Mouse (Mus musculus) layer of hippocampus, postnatal 25 days (tissue): ENCODE data around the gene Apbb1. TPM values are rescaled to one million over a fixed set of nuclear protein-coding genes. Genes with fewer than 3 reads are reported as not detected.

ENCODE experiments used
- DNase-seq, 2 experiments: peaks; one replicate each; pipeline ENCODE4 v3.0.0; 2022; ENCODE audit warnings: mixed read lengths in 2 of 2, low spot score in 1 of 2; ENCODE audit errors: extremely low spot score in 1 of 2
- total RNA-seq, 2 experiments: library from RNA; stranded (reverse); gene quantifications; 2 replicates each; pipeline ENCODE4 v1.2.3; 2021

Apbb1 gene
- total RNA-seq, 2 experiments from 2014 or later, result 371 to 404 TPM

DNA sequence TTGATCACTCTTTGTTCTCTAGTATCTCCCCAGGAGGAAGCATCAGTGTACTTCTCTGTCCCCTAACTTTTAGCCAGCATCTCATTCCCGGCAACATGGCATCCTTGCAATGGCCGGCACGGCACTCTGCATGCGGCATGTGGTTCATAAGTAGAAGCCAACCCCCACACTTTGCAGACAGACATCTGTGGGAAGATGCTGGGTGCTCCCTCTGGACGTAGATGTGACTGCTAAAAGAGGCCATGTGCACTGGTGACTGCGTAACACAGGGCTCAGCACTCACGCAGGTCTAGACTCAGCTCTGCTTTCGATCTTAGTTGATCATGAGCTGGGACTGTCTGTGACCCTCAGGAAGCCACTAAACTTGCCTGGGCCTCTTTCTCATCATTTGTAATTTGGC, 8.5 kb downstream of the Apbb1 start:
- DNase-seq, result no peak

DNA sequence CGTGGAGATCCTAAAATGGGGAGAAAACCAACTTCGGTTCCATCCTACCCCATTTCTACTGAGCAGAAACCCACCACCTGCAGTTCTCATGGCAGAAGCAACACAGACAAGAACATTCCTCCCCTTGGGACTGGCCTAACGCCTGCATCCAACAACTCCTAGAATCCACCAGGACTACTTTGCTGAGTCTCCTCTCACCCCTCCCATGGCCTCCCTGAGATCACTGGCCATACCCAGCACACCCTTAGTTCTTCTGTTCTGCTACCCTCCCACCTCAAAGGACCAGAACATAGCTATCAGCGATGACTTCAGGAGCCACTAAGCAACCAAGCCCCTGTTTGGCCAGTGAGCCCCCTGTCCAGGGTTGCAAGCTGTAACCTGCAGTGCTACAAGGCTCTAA, 10.7 kb downstream of the Apbb1 start:
- DNase-seq, result no peak

DNA sequence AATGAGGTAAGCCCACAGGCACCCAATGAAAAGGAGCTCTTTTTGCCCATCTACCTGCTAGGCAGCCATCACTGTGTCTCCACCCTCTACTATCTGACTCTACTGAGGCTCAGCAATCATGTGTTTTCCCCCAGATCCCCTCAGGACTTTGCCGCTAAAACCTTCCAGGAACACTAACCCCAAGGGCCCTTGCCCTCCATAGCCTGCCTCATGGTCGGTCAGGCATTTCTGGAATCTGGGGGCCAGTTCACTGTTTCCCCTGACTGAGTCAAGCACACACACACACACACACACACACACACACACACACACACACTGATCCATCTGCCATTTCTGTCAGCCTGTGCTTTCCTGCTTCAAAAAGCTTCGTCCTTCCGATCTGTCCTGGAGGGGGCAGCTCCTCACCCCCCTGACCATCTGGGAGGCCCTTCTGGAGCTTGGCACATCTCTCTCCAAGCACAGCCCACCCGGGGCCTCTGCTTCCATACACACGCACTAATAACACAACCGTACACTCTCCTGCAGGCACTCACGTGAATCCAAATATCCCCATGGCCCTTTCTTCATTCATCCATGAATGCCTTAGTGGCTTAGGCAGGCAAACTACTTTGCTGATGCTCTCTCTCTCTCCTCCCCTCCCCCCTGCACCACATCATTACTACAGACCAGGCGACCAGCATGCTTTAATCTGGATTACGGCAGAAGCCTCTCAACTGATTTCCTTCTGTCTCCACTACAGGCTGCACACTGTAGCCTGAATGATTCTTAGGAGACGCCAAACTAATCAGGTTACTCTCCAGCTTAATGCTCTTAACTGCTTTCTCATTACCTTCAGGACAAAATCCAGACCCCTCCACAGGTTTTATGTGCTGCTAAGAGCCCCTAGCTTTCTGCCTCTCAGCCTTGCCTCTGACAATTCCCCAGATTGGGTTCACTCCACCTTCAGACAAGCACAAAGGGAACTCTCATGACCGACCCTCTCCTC, 11.6 kb downstream of the Apbb1 start:
- peak in 1 of 2 experiments; percentile 50 for DNase-seq

DNA sequence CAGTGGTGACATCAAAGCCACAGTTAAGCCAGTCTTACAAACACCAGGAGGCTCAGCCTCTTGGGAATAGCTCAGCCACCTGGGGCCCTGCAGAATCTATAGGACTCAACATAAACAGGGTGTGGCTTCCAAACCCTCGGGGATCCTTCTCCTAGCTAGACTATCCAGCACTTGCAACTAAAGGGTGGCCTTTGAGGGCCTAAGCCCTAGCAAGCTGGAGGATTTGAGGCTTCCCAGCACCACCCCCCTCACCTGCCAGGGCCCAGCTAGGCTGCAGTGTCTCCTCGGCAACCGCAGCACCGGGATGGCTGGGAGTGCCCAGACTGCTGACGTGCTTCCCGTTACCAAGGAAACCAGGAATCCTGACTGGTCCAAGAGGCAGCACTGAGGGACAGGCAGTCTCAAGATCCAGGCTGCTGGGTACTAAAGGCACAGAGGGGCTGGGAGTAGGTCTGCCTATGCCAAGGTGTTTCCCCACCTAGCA, 12.4 kb downstream of the Apbb1 start:
- DNase-seq, result peak; percentile 65 to 74

- DNase-seq, result peak in 1 of 2 experiments; percentile 59
Measured at GRCm38 (mm10) chr7:105568583-105568982, 12.9 kb downstream of the Apbb1 start.

DNA sequence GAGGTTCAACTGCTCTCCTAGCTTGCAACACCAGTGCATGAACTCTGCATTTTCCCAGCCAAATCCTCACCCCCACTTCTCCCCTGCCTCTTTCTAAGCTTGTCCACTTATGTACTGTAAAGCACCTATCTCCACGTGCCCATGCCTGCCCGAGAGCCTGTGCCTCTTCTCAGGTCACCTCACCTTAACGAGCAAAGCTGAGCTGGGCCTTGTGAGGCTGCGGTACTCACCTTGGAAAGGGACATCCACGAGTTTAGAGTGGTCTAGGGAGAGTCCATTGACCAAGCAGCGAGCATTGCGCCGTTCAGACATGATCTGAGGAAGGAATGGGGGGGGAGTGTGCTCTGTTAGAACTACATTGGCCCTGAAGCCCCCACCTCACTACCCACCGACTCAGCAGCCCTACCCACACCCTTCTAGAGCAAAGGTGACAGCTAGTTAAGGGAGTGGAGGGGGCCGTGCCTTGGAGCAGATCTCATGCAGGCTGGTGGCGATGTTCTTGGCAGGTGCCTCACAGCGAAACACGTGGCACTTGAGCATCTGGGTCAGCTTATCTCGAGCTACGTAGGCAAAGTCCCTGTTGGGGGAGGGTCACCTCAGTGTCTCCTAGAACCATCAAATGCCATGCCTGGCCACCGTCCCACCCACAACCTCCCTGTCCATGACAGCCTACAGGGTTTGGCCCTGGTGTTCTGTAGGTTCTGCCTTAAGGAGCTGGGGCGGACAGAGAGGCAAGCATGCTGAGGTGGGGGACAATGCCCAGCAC, 16.2 kb downstream of the Apbb1 start:
- DNase-seq, result no peak

DNA sequence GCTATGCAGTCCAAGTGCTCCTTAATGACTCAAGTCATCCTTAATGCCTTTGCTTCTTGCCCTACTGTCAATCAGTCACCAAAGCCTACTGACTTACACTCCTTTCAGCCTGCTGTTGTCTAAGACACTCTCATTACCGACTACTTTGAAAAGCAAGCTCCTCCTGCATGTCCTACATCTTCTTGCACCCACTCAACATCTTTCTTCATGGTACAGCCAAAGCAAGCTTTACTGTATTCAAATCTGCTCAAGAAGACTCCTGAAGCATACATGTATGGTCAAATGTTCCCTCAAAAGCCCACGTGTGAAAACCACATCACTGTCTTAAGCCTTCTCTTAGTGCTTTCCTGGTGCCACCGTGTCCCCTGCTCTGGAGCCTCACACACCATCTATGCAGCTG, 18.1 kb downstream of the Apbb1 start:
- DNase-seq, result no peak

GRCm38 (mm10) chr7:105562317-105562716, 19.1 kb downstream of the Apbb1 start:
- DNase-seq, result no peak

DNA sequence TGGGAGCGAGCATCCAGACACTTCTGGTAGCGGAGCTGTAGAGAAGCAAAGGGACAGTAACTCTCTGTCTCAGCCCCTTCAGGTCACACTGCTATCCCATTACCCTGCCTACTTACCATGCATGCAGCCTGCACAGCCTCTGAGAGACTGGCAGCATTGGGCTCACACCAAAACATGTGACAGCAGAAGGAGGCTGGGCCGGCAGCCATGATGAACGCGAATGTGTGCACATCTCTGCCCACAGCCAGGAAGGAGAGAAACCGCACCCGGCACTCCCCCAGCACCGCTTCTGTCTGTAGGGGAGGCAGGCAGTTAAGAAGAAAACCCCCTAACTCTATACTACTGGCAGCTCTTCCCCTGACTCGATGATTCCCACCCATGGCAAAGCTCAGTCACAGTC, 22.4 kb downstream of the Apbb1 start:
- no peak for DNase-seq

DNA sequence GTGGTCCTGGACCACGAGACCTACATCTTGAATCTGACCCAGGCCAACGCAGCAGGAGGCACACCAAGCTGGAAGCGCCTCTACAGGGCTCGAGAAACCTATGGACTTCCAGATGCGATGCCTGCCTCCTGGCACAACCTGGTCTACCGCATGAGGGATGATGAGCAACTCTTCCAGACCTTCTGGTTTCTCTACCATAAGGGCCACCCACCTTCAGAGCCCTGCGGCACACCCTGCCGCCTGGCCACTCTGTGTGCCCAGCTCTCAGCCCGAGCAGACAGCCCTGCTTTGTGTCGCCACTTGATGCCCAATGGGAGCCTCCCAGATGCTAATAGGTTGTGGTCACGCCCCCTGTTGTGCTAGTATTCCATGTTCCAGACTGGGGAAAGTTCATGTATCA, 23.8 kb downstream of the Apbb1 start:
- DNase-seq, result no peak

DNA sequence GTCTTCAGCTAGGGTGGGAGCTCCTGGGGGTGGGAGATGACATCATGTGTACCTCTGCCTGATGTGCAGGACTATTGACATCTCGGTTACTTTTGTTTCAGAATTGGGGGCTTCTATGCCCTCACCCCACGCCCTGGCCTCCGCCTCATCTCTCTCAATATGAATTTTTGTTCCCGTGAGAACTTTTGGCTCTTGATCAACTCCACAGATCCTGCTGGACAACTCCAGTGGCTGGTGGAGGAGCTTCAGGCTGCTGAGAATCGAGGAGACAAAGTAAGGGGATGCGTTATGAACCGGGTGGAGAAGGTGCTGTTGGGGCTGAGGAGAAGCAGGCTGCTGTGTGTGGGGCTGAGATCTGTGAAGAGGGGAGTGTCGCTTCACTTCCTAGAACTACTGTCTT, 25.0 kb downstream of the Apbb1 start:
- no peak for DNase-seq

GRCm38 (mm10) chr7:105555571-105555970, 25.9 kb downstream of the Apbb1 start:
- no peak for DNase-seq

- DNase-seq, result peak; percentile 71 to 82
Measured at GRCm38 (mm10) chr7:105554212-105554942, 27.1 kb downstream of the Apbb1 start, which contains the start of gene Smpd1. Smpd1 (plus strand) TSS chr7:105554360.

DNA sequence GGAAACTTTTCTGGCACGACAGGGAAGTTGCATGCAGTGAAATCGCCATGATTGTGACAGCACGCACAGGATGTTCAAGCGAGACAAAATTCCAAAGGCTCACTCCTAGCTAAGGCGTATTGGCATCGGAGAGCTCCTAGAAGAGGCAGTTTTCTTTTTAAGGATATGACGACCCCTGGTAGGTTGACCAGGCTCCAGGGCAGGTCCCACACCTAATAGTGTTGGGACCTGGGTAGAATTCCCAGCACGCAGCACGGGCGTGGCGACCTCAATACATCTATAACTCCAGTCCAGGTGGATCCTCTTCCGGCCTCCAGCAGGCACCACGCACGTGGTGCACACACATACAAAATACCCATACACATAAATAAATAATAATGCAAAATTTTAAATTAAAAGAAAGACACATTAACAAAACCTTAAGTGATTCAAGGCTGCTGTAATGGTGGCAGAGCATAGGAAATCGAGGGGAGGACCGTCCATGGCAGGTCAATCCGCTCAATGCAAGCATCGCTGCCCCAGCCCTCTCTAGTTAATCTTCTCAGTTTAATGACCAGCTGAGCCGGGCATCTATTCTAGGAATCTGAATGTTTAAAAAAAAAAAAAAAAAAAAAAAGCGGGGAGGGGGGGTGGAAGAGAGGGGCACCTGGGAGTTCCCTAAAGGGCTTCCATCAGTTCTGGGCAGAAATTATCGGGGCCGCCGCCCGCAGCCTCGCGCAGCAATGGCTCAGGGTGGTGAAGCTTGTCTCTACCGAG, 27.8 kb downstream of the Apbb1 start:
- DNase-seq, result no peak

GRCm38 (mm10) chr7:105549035-105549434, 32.4 kb downstream of the Apbb1 start:
- DNase-seq, result no peak

GRCm38 (mm10) chr7:105547970-105548369, 33.5 kb downstream of the Apbb1 start:
- no peak for DNase-seq

DNA sequence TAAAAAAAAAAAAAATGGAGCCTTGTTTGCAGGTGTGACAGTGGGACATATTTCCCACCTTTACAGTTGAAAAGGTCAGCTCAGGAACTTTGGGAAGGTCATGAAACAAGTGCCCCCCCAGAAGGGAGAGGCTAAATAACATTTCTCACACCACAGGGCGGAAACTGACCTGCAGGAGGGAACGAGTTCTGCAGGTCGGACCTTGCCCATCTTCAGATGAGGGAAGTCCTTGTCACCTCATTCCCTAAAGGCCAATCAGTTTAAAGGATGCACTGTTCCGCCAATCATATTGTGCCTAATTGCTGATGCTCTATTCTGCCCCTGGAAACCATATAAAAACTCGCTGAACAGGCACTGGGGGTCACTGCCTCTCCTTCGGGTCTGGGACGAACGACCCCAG, 35.5 kb downstream of the Apbb1 start:
- DNase-seq, result no peak

- DNase-seq, result no peak
Measured at GRCm38 (mm10) chr7:105534162-105534561, 47.3 kb downstream of the Apbb1 start.

DNA sequence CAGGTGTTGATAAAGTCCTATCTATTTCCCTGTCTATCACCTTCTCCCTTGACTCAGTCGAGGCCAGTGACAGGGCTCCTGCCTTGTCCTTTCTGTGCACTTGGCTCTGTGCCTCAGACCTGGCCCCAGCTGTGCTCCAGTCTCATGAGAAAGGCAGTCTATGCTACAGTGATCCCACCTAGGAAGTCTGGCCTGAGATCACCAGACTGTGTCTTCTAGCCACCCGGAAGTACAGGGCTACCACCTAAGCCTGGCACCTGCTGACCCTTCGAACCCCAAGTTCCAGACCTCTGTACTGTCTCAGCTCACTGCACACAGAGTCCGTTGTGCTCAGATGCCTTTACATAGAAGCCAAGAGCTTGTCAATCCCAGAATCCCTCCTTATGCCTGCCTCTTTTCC, 53.4 kb downstream of the Apbb1 start:
- no peak for DNase-seq
